Mouse (Mus musculus) heart, adult 8-10 months (tissue): ENCODE data around the gene Cdc42ep1. TPM values are rescaled to one million over a fixed set of nuclear protein-coding genes. Genes with fewer than 3 reads are reported as not detected.

Experiments used
- DNase-seq: peaks from one replicate; pipeline ENCODE4 v3.0.0; 2022; ENCODE audit warnings: low spot score
- total RNA-seq, 4 experiments: library from RNA; stranded (reverse); gene quantifications; 2 replicates each; pipeline ENCODE4 v1.2.4; 2022

Cdc42ep1 gene
- total RNA-seq, 4 experiments from 2014 or later: 30.5 to 40.3 (median 39.1) TPM

DNA sequence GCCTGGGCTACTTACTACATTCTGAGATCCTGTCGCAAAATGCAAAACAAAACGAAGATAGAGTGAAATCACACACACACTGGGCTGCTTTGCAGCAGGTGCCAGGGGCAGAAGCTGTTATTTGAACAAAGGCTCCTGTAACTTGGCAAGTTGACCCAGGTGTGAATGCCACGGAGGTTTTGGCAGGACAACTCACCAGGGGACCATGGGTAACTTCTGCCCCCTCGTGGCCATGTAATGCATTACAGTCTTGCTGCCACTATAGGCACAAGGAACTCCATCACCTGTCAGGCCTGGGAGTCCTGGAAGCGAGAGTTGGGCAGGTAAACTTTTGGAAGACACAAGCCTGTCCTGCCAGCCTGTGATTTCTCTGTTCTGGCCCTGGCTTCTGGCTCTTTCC lies 6.0 kb downstream of the Cdc42ep1 start:
- peak; percentile 88 for DNase-seq

DNA sequence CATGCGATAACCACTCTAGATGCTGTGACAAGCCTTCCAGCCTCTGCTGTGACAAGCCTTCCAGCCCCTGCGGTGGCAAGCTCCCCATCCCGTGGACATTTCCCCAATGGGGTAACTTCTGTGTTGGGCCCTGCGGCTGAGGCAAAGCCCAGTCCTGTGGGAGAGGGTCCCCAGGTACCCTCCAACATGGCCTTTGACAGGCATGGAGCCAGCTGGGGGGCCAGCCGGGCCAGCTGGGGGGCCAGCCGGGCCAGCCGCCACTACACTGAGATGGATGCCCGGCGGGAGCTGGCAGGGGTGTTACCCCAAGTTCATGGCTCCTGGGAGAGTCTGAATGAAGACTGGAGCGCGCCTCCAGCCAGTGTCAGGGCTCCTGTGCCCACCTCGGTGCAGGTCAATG lies 7.1 kb downstream of the Cdc42ep1 start:
- no peak for DNase-seq

DNA sequence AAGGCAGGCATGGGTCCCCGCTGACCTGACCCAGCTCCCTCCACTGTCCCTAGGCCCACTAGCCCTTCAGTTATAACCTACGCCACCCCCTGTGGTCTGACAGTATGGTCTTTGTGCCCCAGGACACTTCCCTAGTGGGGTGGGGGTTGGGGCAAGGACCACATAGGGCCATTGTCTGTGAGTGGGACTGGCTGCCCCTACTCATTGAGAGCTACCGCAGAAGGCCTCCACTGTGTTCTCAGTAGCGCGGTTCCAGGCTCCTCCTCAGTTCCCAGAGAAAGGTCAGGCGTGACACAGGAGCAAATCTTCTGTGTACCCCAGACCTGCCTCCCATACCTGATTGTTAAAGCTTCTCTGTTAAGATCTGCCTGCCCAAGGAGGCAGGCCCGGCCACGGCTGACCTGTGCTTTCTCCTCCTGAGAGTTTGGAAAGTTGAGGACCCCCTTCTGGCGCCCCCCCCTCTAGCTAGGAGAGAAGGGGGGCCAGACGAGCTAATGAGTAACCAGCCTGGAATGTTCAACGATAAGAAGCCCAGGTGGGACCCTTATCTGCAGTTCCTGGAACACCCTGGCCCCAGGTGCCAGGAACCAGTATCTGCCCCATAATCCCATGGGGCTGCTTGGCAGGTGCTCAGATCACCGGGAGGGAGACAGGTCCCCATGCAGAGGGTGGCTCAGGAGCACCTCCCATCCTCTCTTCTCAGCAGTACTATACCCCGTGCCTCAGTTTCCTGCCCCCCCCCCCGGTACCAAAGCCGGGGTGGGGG lies 7.8 kb downstream of the Cdc42ep1 start:
- DNase-seq: no peak

DNA sequence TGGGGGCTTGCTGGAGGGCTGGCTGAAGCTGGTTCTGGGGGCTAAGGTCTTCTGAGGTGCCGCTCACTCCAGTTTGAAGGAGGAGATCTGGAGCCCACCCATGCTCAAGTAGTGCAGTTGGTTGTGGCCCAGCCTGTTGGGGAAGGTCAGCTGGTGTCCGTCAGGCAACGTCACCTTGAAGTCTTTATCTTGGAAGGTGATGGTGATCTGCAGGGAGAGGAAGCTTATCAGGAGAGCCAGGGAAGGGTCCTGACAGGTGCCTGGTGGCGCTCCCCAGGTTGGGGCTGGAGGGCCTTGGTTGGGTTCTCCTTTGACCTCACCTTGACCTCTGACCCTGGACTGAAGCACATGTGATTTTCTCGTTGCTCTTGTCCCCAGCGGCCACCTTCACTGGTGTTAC lies 8.5 kb downstream of the Cdc42ep1 start:
- DNase-seq: no peak

DNA sequence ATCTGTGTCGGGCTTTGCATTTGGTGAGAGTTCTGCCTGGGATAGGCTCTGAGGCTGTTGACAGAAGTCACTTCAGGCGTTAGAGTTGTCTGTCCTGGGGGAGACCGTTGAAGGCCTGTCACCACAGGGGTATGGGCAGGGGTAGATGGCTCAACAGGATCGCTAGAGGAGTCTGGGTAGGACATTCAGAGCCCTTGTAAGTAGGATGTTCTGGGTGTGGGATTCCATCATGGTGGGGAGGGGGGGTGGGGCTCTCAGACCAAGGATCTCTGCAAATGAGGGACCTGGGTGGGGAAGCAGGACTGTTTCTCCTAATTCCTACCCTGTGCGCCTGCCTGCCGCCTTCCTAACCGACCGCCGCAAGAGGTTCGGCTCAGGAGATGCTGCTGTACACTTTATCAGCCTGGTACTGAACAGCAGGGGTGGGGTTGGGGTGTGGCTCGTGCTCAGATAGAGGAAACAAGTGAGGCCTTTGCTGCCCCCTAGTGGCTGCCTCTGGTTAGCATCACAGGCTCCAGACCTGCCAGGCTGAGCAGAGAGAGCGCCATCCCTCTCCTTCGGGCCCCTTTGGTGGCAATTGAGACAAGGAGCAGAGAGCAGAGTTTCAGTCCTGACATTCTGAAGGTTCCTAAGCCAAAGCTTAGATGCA lies 9.2 kb downstream of the Cdc42ep1 start:
- peak; percentile 92 for DNase-seq

DNA sequence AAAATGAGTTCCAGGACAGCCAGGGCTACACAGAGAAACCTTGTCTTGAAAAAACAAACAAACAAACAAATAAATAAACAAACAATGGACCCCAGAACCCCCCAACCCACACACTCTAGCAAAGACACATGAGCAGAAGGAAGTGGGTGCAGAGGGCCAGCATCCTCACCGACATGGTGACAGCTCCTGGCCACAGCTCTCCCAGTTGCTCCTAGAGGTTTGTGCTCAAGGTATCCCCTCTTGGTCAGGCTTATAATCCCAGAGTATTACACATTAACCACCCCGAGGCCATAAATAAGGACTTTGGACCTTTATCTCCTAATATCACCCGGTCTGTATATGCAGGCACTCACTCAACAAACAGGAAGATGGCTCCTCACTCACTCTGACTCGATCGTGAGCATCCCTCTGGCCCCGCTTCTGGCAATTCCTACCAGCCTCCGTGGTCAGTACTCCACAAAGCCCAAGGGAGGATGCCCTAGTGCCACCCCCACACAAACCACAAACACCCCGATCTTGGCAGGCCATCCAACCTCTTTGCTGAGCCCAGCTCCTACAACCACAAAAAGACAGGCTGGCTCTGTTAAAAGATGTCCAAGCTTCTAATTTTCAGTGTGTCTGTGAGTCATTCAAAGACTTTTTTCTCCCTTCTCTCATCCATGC lies 13.0 kb downstream of the Cdc42ep1 start, which contains the start of gene Lgals2:
Lgals2 (minus strand) TSS at position 227 of the 663 bp plus-strand sequence.
- no peak for DNase-seq

DNA sequence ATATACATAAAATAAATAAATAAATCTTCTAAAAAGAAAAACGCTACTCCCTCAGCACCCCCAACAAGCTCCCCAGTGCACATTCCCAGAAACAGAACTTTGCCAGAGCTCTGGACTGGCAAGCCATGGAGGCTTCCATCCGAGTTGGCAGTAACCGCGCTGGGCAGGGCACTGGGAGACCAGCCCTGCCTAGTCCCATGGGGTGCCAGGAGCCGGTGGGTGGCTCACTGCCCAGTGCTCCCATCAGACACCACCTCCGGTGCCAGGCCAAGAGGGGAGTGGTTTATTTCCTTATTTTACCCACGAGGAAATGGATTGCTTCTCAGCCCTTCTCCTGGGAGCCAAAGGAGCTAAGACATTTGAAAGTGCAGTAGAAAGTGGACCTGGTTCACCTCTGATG lies 14.6 kb downstream of the Cdc42ep1 start:
- DNase-seq: no peak

GRCm38 (mm10) chr15:78859311-78859710 lies 16.9 kb downstream of the Cdc42ep1 start:
- no peak for DNase-seq

GRCm38 (mm10) chr15:78859714-78860113 lies 17.3 kb downstream of the Cdc42ep1 start:
- no peak for DNase-seq

GRCm38 (mm10) chr15:78862280-78862679 lies 19.9 kb downstream of the Cdc42ep1 start:
- no peak for DNase-seq

- no peak for DNase-seq
These were observed 20.7 kb downstream of the Cdc42ep1 start for GRCm38 (mm10) chr15:78863154-78863553.

- no peak for DNase-seq
These were observed 21.4 kb downstream of the Cdc42ep1 start for GRCm38 (mm10) chr15:78863852-78864253.

- DNase-seq: peak; percentile 58
These were observed 26.0 kb downstream of the Cdc42ep1 start for GRCm38 (mm10) chr15:78868398-78868797.

DNA sequence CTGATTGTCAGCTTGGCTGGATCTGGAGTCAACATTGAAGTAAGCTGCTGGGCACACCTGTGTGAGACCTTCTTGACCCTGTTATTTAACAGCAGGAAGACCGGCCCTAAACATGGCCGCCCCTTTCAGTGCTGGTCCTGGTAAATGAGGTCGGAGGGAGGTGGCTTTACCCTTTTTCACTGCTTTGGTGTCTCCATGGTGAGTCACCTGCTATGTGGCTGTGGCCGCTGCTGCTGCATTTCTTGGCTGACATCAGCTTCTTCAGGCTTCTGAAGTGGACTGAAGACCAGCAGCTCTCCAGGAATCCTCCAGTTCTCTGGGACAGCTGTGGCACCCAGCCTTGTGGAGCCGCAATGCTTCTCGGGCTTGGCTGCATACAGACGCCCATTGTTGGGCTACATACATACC lies 26.4 kb downstream of the Cdc42ep1 start:
- DNase-seq: no peak

- DNase-seq: no peak
These were observed 27.4 kb downstream of the Cdc42ep1 start for GRCm38 (mm10) chr15:78869775-78870174.

DNA sequence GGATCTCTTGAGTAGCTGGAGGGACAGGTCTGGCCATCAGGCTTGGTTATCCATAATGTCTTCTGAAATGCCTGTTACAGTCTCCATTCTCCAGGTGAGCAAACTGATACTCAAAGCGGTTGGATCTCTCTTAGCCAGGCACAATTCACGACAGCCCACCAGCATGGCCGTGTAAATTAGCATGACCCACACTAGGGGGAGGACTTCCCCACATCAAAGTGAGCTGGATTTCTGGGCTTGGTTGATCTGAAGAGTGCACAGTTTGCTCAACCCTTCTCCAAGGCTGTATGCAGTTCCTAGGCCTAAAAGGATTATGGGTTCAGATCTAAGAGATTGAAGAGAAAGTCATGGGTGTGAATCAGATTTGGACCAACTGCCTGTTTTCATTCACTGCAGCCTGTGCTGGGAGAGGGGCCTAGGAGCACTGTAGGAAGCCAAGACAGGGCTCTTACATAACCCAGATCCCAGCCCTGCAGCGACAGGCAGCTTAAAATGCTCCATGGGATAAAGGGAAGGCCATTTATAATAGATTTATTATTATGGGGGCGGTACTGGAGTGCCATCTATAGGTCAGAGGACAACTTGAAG lies 29.7 kb downstream of the Cdc42ep1 start:
- no peak for DNase-seq

- DNase-seq: no peak
These were observed 31.5 kb downstream of the Cdc42ep1 start for GRCm38 (mm10) chr15:78873803-78874435.

GRCm38 (mm10) chr15:78874989-78875388 lies 32.6 kb downstream of the Cdc42ep1 start:
- no peak for DNase-seq

DNA sequence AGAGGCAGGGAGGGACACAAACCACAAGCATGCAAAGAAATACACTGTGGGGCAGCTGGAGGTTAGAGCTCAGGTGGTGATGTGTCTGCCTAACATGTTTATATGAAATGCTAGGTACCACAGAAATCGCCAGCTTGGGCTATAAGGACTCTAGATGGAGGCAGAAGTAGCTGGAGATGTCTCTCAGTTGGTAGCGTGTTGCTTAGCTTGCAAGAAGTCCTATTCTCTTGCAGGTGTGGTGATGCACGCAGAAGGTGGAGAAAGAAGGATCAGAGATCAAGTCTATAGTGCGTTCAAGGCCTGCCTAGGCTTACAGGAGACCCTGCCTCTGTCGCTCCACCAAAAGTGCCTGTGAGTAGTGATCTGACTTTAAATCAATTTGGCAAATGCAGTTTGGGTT lies 33.1 kb downstream of the Cdc42ep1 start:
- no peak for DNase-seq

DNA sequence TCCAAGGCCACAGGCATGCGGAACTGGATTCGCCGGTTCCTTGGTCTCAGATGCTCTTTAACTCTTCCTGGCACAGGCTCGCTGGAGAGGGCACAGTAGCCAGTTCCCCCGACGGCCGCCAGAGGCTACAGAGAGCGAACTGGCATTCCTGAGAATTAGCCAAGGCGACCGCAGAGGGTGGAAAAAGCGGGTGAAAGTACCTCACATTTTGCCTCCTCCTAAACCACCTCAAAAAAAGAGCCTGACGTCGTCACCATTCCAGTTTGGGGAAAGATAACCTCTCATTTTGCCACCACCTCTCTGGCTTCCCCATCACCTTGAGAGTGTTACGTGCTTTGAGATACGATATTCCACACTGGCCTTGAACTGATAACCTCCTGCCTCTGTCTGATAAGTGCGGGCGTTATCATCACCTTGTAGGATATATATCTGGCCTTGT lies 33.9 kb downstream of the Cdc42ep1 start:
- DNase-seq: peak; percentile 66

GRCm38 (mm10) chr15:78876991-78877809 lies 34.8 kb downstream of the Cdc42ep1 start, which contains the start of gene Gga1:
Gga1 (plus strand) TSS chr15:78877190.
- DNase-seq: peak; percentile 96
